Mouse (Mus musculus): ENCODE measurements at regions not wholly inside any gene's neighbourhood (a gene's known extent, or its start where the extent isn't known, plus 50 kb on each side); places are given as distances from the start of the nearest gene placed in this dataset.

GRCm38 (mm10) chr8:34380615-34381014, 269.1 kb upstream of the Gm10131 start:
- no peaks in the 10 kb centered on the region for H3K27me3 ChIP-seq (ENCODE audit: control insufficient read depth in 1 of 2, insufficient read depth in 2 of 2, low read length in 2 of 2)
- no peaks in the 10 kb centered on the region for H3K79me2 ChIP-seq (ENCODE audit: control insufficient read depth, insufficient read depth, low read length, poor library complexity)
- no peaks in the 10 kb centered on the region for H3K4me1 ChIP-seq (ENCODE audit: control insufficient read depth in 1 of 2, insufficient read depth in 2 of 2, low read length in 2 of 2)
- H3K9ac ChIP-seq (ENCODE audit: control insufficient read depth, low read depth, low read length, poor library complexity, severe bottlenecking): no peak overlapping the region
- H3K9me3 ChIP-seq (replicated peaks; ENCODE audit: insufficient read depth, low read length): no peaks in the 10 kb centered on the region
- no peak overlapping the region for H3K4me3 ChIP-seq (ENCODE audit: control insufficient read depth in 1 of 2, insufficient read depth in 1 of 2, low read depth in 2 of 2, low read length in 2 of 2)
- TF ChIP-seq TCF12 (IDR thresholded peaks at IDR 0.05; ENCODE audit: low read depth, low read length): no peak
- no peak for TF ChIP-seq JUND (IDR thresholded peaks at IDR 0.05; ENCODE audit: low read depth, low read length)
- no peak for TF ChIP-seq GATA1 (IDR thresholded peaks at IDR 0.05; ENCODE audit: low read depth, low read length)
- no peak for TF ChIP-seq USF1 (IDR thresholded peaks at IDR 0.05; ENCODE audit: low read depth, low read length)
- TF ChIP-seq USF2 (IDR thresholded peaks at IDR 0.05; ENCODE audit: borderline replicate concordance in 1 of 2, insufficient read depth in 1 of 2, low read depth in 1 of 2, low read length in 2 of 2): no peak
- TF ChIP-seq RCOR1 (IDR thresholded peaks at IDR 0.05; ENCODE audit: low read depth, low read length): no peak
- TF ChIP-seq ZKSCAN1 (IDR thresholded peaks at IDR 0.05; ENCODE audit: low read depth, low read length): no peak
- no peak for TF ChIP-seq POLR2AphosphoS5 (IDR thresholded peaks at IDR 0.05; ENCODE audit: borderline replicate concordance, low read depth, low read length)
- TF ChIP-seq ZNF384 (IDR thresholded peaks at IDR 0.05; ENCODE audit: low read depth, low read length): no peak
- no peak for TF ChIP-seq MAZ (IDR thresholded peaks at IDR 0.05; ENCODE audit: low read depth, low read length)
- no peak for TF ChIP-seq MAFK (IDR thresholded peaks at IDR 0.05; ENCODE audit: borderline replicate concordance, low read depth, low read length)
- TF ChIP-seq BHLHE40 (IDR thresholded peaks at IDR 0.05; ENCODE audit: borderline replicate concordance, low read depth, low read length): no peak
- TF ChIP-seq GABPA (IDR thresholded peaks at IDR 0.05; ENCODE audit: low read depth, low read length): no peak
- TF ChIP-seq MYC (IDR thresholded peaks at IDR 0.05; ENCODE audit: low read depth, low read length): no peak
- H3K27ac ChIP-seq (ENCODE audit: control insufficient read depth, low read depth, low read length): no peak overlapping the region
- DNase-seq (ENCODE audit: low read depth, low spot score): no peak
- H3K36me3 ChIP-seq (ENCODE audit: control insufficient read depth in 1 of 2, insufficient read depth in 2 of 2, low read length in 2 of 2): no peaks in the 10 kb centered on the region

GRCm38 (mm10) chr8:34377154-34377553, 265.6 kb upstream of the Gm10131 start:
- Histone ChIP-seq H3K4me1 (ENCODE audit: control insufficient read depth in 1 of 2, insufficient read depth in 2 of 2, low read length in 2 of 2) (no peaks in the 10 kb centered on the region), H3K79me2 (ENCODE audit: control insufficient read depth, insufficient read depth, low read length, poor library complexity) (no peaks in the 10 kb centered on the region), H3K36me3 (ENCODE audit: control insufficient read depth in 1 of 2, insufficient read depth in 2 of 2, low read length in 2 of 2) (no peaks in the 10 kb centered on the region), H3K27me3 (ENCODE audit: control insufficient read depth in 1 of 2, insufficient read depth in 2 of 2, low read length in 2 of 2) (no peaks in the 10 kb centered on the region), H3K9me3 (replicated peaks; ENCODE audit: insufficient read depth, low read length) (no peaks in the 10 kb centered on the region), H3K4me3 (ENCODE audit: control insufficient read depth in 1 of 2, insufficient read depth in 1 of 2, low read depth in 2 of 2, low read length in 2 of 2) (no peak overlapping the region), H3K27ac (ENCODE audit: control insufficient read depth, low read depth, low read length) (no peak overlapping the region), H3K9ac (ENCODE audit: control insufficient read depth, low read depth, low read length, poor library complexity, severe bottlenecking) (no peak overlapping the region)
- TF ChIP-seq E2F4 (IDR thresholded peaks at IDR 0.05; ENCODE audit: borderline replicate concordance, low read depth, low read length): no peak
- TF ChIP-seq MAZ (IDR thresholded peaks at IDR 0.05; ENCODE audit: low read depth, low read length): no peak
- no peak for TF ChIP-seq POLR2AphosphoS5 (IDR thresholded peaks at IDR 0.05; ENCODE audit: borderline replicate concordance, low read depth, low read length)
- TF ChIP-seq ZC3H11A (IDR thresholded peaks at IDR 0.05; ENCODE audit: low read depth, low read length): no peak
- no peak for TF ChIP-seq EP300 (IDR thresholded peaks at IDR 0.05; ENCODE audit: low read depth in 1 of 2, low read length in 2 of 2)
- no peak for TF ChIP-seq CTCF (IDR thresholded peaks at IDR 0.05 in 2 of 3, conservative IDR thresholded peaks at IDR 0.05 in 1 of 3; ENCODE audit: control insufficient read depth in 1 of 3, insufficient read depth in 1 of 3, low read depth in 2 of 3, low read length in 3 of 3, poor library complexity in 1 of 3, severe bottlenecking in 1 of 3)
- TF ChIP-seq CHD2 (IDR thresholded peaks at IDR 0.05; ENCODE audit: low read length): no peak
- TF ChIP-seq JUND (IDR thresholded peaks at IDR 0.05; ENCODE audit: low read depth, low read length): no peak
- TF ChIP-seq ZMIZ1 (IDR thresholded peaks at IDR 0.05; ENCODE audit: low read depth, low read length): no peak
- no peak for TF ChIP-seq SMC3 (IDR thresholded peaks at IDR 0.05; ENCODE audit: low read depth, low read length)
- TF ChIP-seq MAFK (IDR thresholded peaks at IDR 0.05; ENCODE audit: borderline replicate concordance, low read depth, low read length): no peak
- TF ChIP-seq SIN3A (IDR thresholded peaks at IDR 0.05; ENCODE audit: low read length): no peak
- TF ChIP-seq MXI1 (IDR thresholded peaks at IDR 0.05; ENCODE audit: low read depth, low read length): no peak
- TF ChIP-seq RAD21 (IDR thresholded peaks at IDR 0.05; ENCODE audit: low read depth, low read length): no peak
- TF ChIP-seq GABPA (IDR thresholded peaks at IDR 0.05; ENCODE audit: low read depth, low read length): no peak
- no peak for TF ChIP-seq KAT2A (conservative IDR thresholded peaks at IDR 0.05; ENCODE audit: low read depth, low read length)
- no peak for TF ChIP-seq BHLHE40 (IDR thresholded peaks at IDR 0.05; ENCODE audit: borderline replicate concordance, low read depth, low read length)
- no peak for TF ChIP-seq MAX (IDR thresholded peaks at IDR 0.05; ENCODE audit: low read length)
- no peak for DNase-seq (ENCODE audit: low read depth, low spot score)

Data from MEL (cell line).